Mouse (Mus musculus): ENCODE measurements around the gene Jmjd8.

DNA sequence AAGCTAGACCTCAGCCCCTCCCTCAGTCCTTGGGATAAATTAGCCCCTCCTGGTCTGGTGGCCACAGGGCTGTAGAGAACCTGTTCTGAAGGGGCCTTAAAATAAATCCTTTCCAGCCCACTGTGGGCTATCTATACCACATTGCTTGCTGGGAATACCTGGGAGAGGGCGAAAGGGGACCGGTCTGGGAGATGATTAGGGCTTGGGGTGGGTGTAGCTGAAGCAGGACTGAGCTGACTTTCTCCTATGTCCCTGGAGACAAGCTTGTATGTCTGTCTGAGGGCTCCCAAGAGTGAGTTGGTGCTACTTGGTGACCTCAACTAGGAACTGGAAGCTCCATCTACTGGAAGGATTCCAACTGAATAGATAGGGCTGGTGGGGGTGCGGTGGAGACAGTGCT lies 48.4 kb downstream of the Jmjd8 start:
- no peak for TF ChIP-seq CTCF (IDR thresholded peaks at IDR 0.05; ENCODE audit: low read depth)
- no peak for TF ChIP-seq EP300 (optimal IDR thresholded peaks at IDR 0.05)

All from stomach, postnatal 0 days (tissue).